Mouse (Mus musculus): ENCODE measurements around the gene Lce1a1.

DNA sequence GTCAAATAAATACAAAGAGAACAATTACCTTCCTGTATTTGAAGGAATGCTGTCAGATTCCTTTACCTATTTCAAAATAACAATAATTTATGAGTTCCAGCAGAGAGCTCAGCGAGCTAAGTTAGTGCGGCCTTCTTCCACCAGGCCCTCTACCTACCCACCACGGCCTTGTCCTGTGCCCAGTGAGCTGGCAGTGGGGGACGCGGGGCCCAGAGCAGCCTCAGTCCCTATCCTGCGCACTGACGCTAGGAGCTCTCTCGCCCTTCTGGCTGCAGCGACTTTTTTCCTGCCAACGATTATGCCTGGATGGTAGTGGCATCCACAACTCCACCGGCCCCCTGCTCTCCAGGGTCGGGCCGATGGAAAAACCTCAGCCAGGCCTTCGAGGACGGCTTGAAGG, 8.3 kb downstream of the Lce1a1 start:
- TF ChIP-seq GATA1 (IDR thresholded peaks at IDR 0.05; ENCODE audit: low read length), result no peak
- TF ChIP-seq TAL1 (IDR thresholded peaks at IDR 0.05; ENCODE audit: low read length), result no peak

Measured in erythroblast, embryonic 14.5 days (primary cell).